Mouse (Mus musculus): ENCODE data around the gene Tmem218. TPM values are rescaled to one million over a fixed set of nuclear protein-coding genes. Genes with fewer than 3 reads are reported as not detected.
A peak's percentile ranks its signal among the peaks of the same experiment; 100 is the strongest.

Tmem218 gene
- polyA plus RNA-seq, 1 experiment from 2014 or later = 6.7 TPM

- H3K4me2 ChIP-seq = no peak overlapping the region
- H3K9me3 ChIP-seq (ENCODE audit: control insufficient read depth, low read length) = no peaks in the 10 kb centered on the region
- H3K4me1 ChIP-seq (replicated peaks; ENCODE audit: control insufficient read depth, insufficient read depth, low read length) = no peaks in the 10 kb centered on the region
- H3K27ac ChIP-seq (ENCODE audit: low read depth, low read length) = no peak overlapping the region
- no peaks in the 10 kb centered on the region for H3K27me3 ChIP-seq (replicated peaks; ENCODE audit: control insufficient read depth, insufficient read depth, low read length)
- H3K36me3 ChIP-seq (ENCODE audit: control insufficient read depth, insufficient read depth, low read length) = no peaks in the 10 kb centered on the region
- no peak overlapping the region for H3K4me3 ChIP-seq (ENCODE audit: low read depth, low read length)
- no peak for ATAC-seq (replicated peaks; ENCODE audit: low FRiP score)
- WGBS = 67% methylated on average over 2 of the region's 2 CpGs
- H3K9ac ChIP-seq (ENCODE audit: low read depth, low read length) = no peak overlapping the region
- no peak for DNase-seq (ENCODE audit: low spot score)
These were observed 37.4 kb downstream of the Tmem218 start for GRCm38 (mm10) chr9:37245404-37245803.

DNA sequence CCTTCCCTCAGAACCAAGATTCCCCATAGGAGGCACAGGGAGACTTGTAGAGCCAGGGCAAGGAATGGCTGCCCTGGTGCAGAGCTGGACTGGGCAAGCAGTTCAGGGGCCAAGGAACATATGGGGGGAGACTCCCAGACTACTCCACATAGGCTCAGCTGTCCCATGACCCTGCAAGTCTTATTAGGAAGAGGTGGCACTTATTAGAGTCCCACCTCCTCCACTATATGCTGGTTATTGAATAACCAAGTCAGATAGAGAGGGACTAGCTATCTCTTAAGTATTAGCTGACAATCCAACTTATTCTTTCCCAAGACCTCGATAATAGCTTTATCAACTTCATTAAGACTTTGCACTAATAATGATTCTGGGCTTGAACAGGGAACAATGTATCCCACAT is 37.8 kb downstream of the Tmem218 start:
- Histone ChIP-seq H3K27ac (ENCODE audit: low read depth, low read length) (no peak overlapping the region), H3K27me3 (replicated peaks; ENCODE audit: control insufficient read depth, insufficient read depth, low read length) (no peaks in the 10 kb centered on the region), H3K4me1 (replicated peaks; ENCODE audit: control insufficient read depth, insufficient read depth, low read length) (no peaks in the 10 kb centered on the region), H3K4me2 (no peak overlapping the region), H3K9ac (ENCODE audit: low read depth, low read length) (no peak overlapping the region), H3K9me3 (ENCODE audit: control insufficient read depth, low read length) (no peaks in the 10 kb centered on the region), H3K4me3 (ENCODE audit: low read depth, low read length) (no peak overlapping the region), H3K36me3 (ENCODE audit: control insufficient read depth, insufficient read depth, low read length) (no peaks in the 10 kb centered on the region)
- WGBS = 86% methylated on average over 1 of the region's 1 CpGs
- ATAC-seq (replicated peaks; ENCODE audit: low FRiP score) (no peak), DNase-seq (ENCODE audit: low spot score) (no peak)

- no peak overlapping the region for H3K4me3 ChIP-seq (ENCODE audit: low read depth, low read length)
- H3K4me2 ChIP-seq = no peak overlapping the region
- H3K9ac ChIP-seq (ENCODE audit: low read depth, low read length) = no peak overlapping the region
- DNase-seq (ENCODE audit: low spot score) = no peak
- H3K27me3 ChIP-seq (replicated peaks; ENCODE audit: control insufficient read depth, insufficient read depth, low read length) = no peaks in the 10 kb centered on the region
- no peak overlapping the region for H3K27ac ChIP-seq (ENCODE audit: low read depth, low read length)
- H3K36me3 ChIP-seq (ENCODE audit: control insufficient read depth, insufficient read depth, low read length) = no peaks in the 10 kb centered on the region
- no peak for ATAC-seq (replicated peaks; ENCODE audit: low FRiP score)
- no peaks in the 10 kb centered on the region for H3K9me3 ChIP-seq (ENCODE audit: control insufficient read depth, low read length)
- H3K4me1 ChIP-seq (replicated peaks; ENCODE audit: control insufficient read depth, insufficient read depth, low read length) = no peaks in the 10 kb centered on the region
These were observed 39.4 kb downstream of the Tmem218 start for GRCm38 (mm10) chr9:37247429-37247828.

- H3K4me2 ChIP-seq = no peak overlapping the region
- no peaks in the 10 kb centered on the region for H3K36me3 ChIP-seq (ENCODE audit: control insufficient read depth, insufficient read depth, low read length)
- H3K4me3 ChIP-seq (ENCODE audit: low read depth, low read length) = no peak overlapping the region
- DNase-seq (ENCODE audit: low spot score) (no peak), ATAC-seq (replicated peaks; ENCODE audit: low FRiP score) (no peak)
- no peak overlapping the region for H3K27ac ChIP-seq (ENCODE audit: low read depth, low read length)
- H3K4me1 ChIP-seq (replicated peaks; ENCODE audit: control insufficient read depth, insufficient read depth, low read length) = no peaks in the 10 kb centered on the region
- H3K27me3 ChIP-seq (replicated peaks; ENCODE audit: control insufficient read depth, insufficient read depth, low read length) = no peaks in the 10 kb centered on the region
- H3K9me3 ChIP-seq (ENCODE audit: control insufficient read depth, low read length) = no peaks in the 10 kb centered on the region
- H3K9ac ChIP-seq (ENCODE audit: low read depth, low read length) = no peak overlapping the region
- 42% methylated on average over 3 of the region's 3 CpGs for WGBS
These were observed 40.4 kb downstream of the Tmem218 start for GRCm38 (mm10) chr9:37248381-37248906.

DNA sequence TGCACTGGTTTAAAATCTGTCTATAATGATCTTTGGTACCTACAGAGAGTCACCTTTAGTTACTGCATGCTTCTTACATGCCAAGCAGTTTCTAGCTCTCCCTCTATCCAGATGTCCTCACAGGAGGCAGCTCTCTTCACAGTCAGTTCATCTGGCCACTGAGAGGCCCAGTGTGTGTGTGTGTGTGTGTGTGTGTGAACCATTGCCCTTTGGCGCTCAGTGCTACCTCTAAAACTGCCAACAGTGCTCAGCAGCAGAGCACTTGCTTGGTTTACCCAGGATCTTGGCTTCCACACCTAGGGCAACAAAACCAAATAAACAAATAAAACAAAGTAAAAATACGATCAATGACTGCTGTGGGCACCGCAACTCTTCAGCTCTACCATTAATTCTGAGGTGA is 42.0 kb downstream of the Tmem218 start:
- Histone ChIP-seq H3K4me3 (ENCODE audit: low read depth, low read length) (no peak overlapping the region), H3K4me1 (replicated peaks; ENCODE audit: control insufficient read depth, insufficient read depth, low read length) (no peaks in the 10 kb centered on the region), H3K9me3 (ENCODE audit: control insufficient read depth, low read length) (no peaks in the 10 kb centered on the region), H3K27me3 (replicated peaks; ENCODE audit: control insufficient read depth, insufficient read depth, low read length) (0 out of 2 replicates have a peak, but pooled peaks cover under 1% of the 10 kb centered on the region), H3K4me2 (no peak overlapping the region), H3K36me3 (ENCODE audit: control insufficient read depth, insufficient read depth, low read length) (no peaks in the 10 kb centered on the region), H3K9ac (ENCODE audit: low read depth, low read length) (no peak overlapping the region), H3K27ac (ENCODE audit: low read depth, low read length) (no peak overlapping the region)
- DNase-seq (ENCODE audit: low spot score) = no peak
- 90% methylated on average over 3 of the region's 3 CpGs for WGBS
- no peak for ATAC-seq (replicated peaks; ENCODE audit: low FRiP score)

- DNase-seq (ENCODE audit: low spot score) (no peak), ATAC-seq (replicated peaks; ENCODE audit: low FRiP score) (no peak)
- WGBS = 79% methylated on average over 6 of the region's 6 CpGs
- Histone ChIP-seq H3K9ac (ENCODE audit: low read depth, low read length) (no peak overlapping the region), H3K36me3 (ENCODE audit: control insufficient read depth, insufficient read depth, low read length) (no peaks in the 10 kb centered on the region), H3K27me3 (replicated peaks; ENCODE audit: control insufficient read depth, insufficient read depth, low read length) (0 out of 2 replicates have a peak, but pooled peaks cover 3% of the 10 kb centered on the region), H3K4me3 (ENCODE audit: low read depth, low read length) (no peak overlapping the region), H3K27ac (ENCODE audit: low read depth, low read length) (no peak overlapping the region), H3K4me2 (no peak overlapping the region), H3K4me1 (replicated peaks; ENCODE audit: control insufficient read depth, insufficient read depth, low read length) (0 out of 2 replicates have a peak, but pooled peaks cover 2% of the 10 kb centered on the region), H3K9me3 (ENCODE audit: control insufficient read depth, low read length) (no peaks in the 10 kb centered on the region)
These were observed 42.6 kb downstream of the Tmem218 start for GRCm38 (mm10) chr9:37250631-37251030.

- no peaks in the 10 kb centered on the region for H3K36me3 ChIP-seq (ENCODE audit: control insufficient read depth, insufficient read depth, low read length)
- H3K4me3 ChIP-seq (ENCODE audit: low read depth, low read length) = peak overlapping the region; percentile 49; the same call in 1 of the 2 replicates
- 0 out of 2 replicates have a peak, but pooled peaks cover 3% of the 10 kb centered on the region for H3K4me1 ChIP-seq (replicated peaks; ENCODE audit: control insufficient read depth, insufficient read depth, low read length)
- H3K27me3 ChIP-seq (replicated peaks; ENCODE audit: control insufficient read depth, insufficient read depth, low read length) = 0 out of 2 replicates have a peak, but pooled peaks cover 3% of the 10 kb centered on the region
- 23% methylated on average over 6 of the region's 6 CpGs for WGBS
- no peak for DNase-seq (ENCODE audit: low spot score)
- no peak overlapping the region for H3K9ac ChIP-seq (ENCODE audit: low read depth, low read length)
- ATAC-seq (replicated peaks; ENCODE audit: low FRiP score) = no peak
- H3K4me2 ChIP-seq = peak overlapping the region; percentile 77
- H3K9me3 ChIP-seq (ENCODE audit: control insufficient read depth, low read length) = no peaks in the 10 kb centered on the region
- no peak overlapping the region for H3K27ac ChIP-seq (ENCODE audit: low read depth, low read length)
These were observed 46.6 kb downstream of the Tmem218 start for GRCm38 (mm10) chr9:37254531-37255110.

DNA sequence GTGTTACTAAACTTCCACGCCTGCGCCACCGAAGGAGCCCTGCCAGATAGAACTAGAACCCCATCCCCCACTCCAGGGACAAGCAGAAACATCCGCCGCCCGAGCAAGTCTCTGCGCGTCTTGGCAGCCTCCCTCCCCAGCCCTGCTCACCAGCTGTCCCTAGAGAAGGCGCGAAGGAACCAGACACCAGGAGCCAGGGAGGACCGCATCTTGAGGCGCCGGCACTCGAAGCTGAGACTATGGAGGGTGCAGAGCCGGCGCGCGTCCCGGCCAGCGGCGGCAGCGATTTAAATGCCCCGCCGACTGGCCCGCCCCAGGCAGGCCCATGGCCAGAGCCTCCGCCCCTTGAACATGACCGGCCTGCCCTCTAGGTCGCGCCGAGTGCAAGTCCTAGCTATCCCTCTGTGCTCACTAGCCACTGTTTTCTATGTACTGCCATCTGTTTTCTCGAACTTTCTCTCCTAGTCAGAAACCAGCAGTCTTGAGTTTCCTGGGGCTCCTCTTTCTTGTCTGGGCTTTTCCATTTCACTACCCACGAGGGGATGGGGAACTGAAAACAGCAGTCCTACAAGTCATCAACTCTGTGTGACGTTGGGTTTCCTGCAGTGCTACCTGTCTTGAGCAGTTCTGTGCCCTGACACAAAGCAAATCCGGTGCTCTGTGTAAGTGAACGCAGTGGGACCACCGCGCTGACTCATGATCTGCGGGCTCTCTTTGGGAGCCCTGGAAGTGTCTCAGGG is 47.3 kb downstream of the Tmem218 start, which contains the start of gene Slc37a2:
Gene Slc37a2, minus strand, starts transcription at position 590 of the 740 bp plus-strand sequence.
- Histone ChIP-seq H3K9ac (ENCODE audit: low read depth, low read length) (0 out of 2 replicates have a peak within 1 kb of the TSS, but pooled peaks have one; percentile 13), H3K27ac (ENCODE audit: low read depth, low read length) (no peak within 1 kb of the TSS)

More for the DNA sequence above, 47.3 kb downstream of the Tmem218 start, which contains the start of gene Slc37a2:
- Histone ChIP-seq H3K4me1 (replicated peaks; ENCODE audit: control insufficient read depth, insufficient read depth, low read length) (0 out of 2 replicates have a peak, but pooled peaks cover 3% of the 10 kb centered on the region), H3K4me3 (ENCODE audit: low read depth, low read length) (peak within 1 kb of the TSS; percentile 49), H3K9me3 (ENCODE audit: control insufficient read depth, low read length) (no peaks in the 10 kb centered on the region), H3K36me3 (ENCODE audit: control insufficient read depth, insufficient read depth, low read length) (no peaks in the 10 kb centered on the region), H3K27me3 (replicated peaks; ENCODE audit: control insufficient read depth, insufficient read depth, low read length) (0 out of 2 replicates have a peak, but pooled peaks cover 3% of the 10 kb centered on the region), H3K4me2 (peak within 1 kb of the TSS; percentile 77)
- ATAC-seq (replicated peaks; ENCODE audit: low FRiP score) (peak; percentile 78), DNase-seq (ENCODE audit: low spot score) (peak; percentile 59)
- WGBS = 2% methylated on average over 38 of the region's 38 CpGs

Data from liver, embryonic 11.5 days (tissue).